Comparison of ENCODE assay signal across 12 mouse cellular contexts in the genomic region with DNA sequence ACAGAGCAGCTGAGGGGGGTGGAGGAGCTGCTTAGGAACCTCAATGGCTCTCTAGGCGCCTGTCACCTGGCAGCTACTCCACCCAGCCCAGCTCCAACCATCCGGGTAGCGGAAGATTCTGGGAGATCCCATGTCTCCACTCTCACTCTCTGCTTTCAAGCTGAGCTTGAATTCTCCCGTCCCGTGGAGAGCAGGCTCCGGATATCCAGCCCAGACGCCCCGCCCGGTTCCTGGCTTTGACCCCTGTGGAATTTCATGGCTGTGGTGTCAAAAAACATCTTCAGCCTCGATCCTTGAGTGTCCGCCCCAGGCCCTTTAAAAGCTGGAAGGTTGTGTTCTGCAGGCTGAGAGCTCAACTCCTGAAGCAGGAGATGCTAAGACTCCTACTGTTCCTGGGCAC. TPM values are rescaled to one million over a fixed set of nuclear protein-coding genes. Genes with fewer than 3 reads are reported as not detected.
DNase-seq lines count a peak whose midpoint lies in the region; ATAC-seq and TF ChIP-seq lines count a peak whose summit lies in the region.
"Had no signal": no experiment of that assay in that cellular context is flagged by ENCODE, and none has a peak within 500 bp of the region (broad histone marks: within the 10 kb centered on the region; RNA-seq: fewer than 3 reads in every experiment).

No protein-coding gene starts in this region.

- WGBS in hindbrain, embryonic 11.5 days, result 73% methylated on average over 11 of the region's 11 CpGs
- WGBS in hindbrain, postnatal 0 days, result 71% methylated on average over 11 of the region's 11 CpGs
- 51% methylated on average over 11 of the region's 11 CpGs for WGBS in embryonic facial prominence, embryonic 12.5 days
- WGBS in heart, embryonic 11.5 days (ENCODE audit: insufficient replicate concordance), result 52% methylated on average over 11 of the region's 11 CpGs
- WGBS in limb, embryonic 10.5 days, result 77% methylated on average over 11 of the region's 11 CpGs

- no peak for ATAC-seq in hindbrain, embryonic 11.5 days (ENCODE audit: low FRiP score)
- ATAC-seq in hindbrain, postnatal 0 days, result no peak
- ATAC-seq in embryonic facial prominence, embryonic 12.5 days (ENCODE audit: insufficient number of reproducible peaks, insufficient read depth, low FRiP score, low TSS enrichment), result no peak
- ATAC-seq in heart, embryonic 11.5 days (replicated peaks; ENCODE audit: insufficient number of reproducible peaks, low FRiP score, low TSS enrichment), result no peak
- ATAC-seq in inflammation-experienced regulatory T-cells, adult 6 months, result no peak
- ATAC-seq: CD4-positive, CD25-positive, alpha-beta regulatory T cell, adult 4 months had no signal

- H3K27ac ChIP-seq in hindbrain, embryonic 11.5 days (ENCODE audit: low read depth, low read length), result peak overlapping the region; percentile 36; the same call in 1 of the 2 replicates
- H3K27ac ChIP-seq in hindbrain, postnatal 0 days, result no peak overlapping the region
- peak overlapping the region; percentile 12 for H3K27ac ChIP-seq in embryonic facial prominence, embryonic 12.5 days
- H3K27ac ChIP-seq in heart, embryonic 11.5 days (ENCODE audit: low read depth, low read length), result no peak overlapping the region
- H3K27ac ChIP-seq in limb, embryonic 10.5 days, result 0 out of 2 replicates have a peak overlapping the region, but pooled peaks have one; percentile 61
- H3K27ac ChIP-seq: neural tube, embryonic 12.5 days had no signal

- H3K4me2 ChIP-seq in hindbrain, embryonic 11.5 days (replicated peaks; ENCODE audit: low read depth, low read length), result no peak overlapping the region
- no peak overlapping the region for H3K4me2 ChIP-seq in hindbrain, postnatal 0 days (ENCODE audit: low read depth, low read length)
- H3K4me2 ChIP-seq in embryonic facial prominence, embryonic 12.5 days (replicated peaks), result no peak overlapping the region
- H3K4me2 ChIP-seq in heart, embryonic 11.5 days, result no peak overlapping the region
- H3K4me2 ChIP-seq: neural tube, embryonic 12.5 days had no signal

- no peaks in the 10 kb centered on the region for H3K9me3 ChIP-seq in hindbrain, embryonic 11.5 days (ENCODE audit: control insufficient read depth, low read length)
- H3K9me3 ChIP-seq in hindbrain, postnatal 0 days (ENCODE audit: low read length), result no peaks in the 10 kb centered on the region
- H3K9me3 ChIP-seq in embryonic facial prominence, embryonic 12.5 days, result no peaks in the 10 kb centered on the region
- no peaks in the 10 kb centered on the region for H3K9me3 ChIP-seq in heart, embryonic 11.5 days (replicated peaks; ENCODE audit: control insufficient read depth, low read length)
- H3K9me3 ChIP-seq in limb, embryonic 10.5 days (replicated peaks), result no peaks in the 10 kb centered on the region
- H3K9me3 ChIP-seq: neural tube, embryonic 12.5 days had no signal

- DNase-seq in hindbrain, embryonic 11.5 days (ENCODE audit: low spot score), result no peak
- no peak for DNase-seq in hindbrain, postnatal 0 days (ENCODE audit: low spot score)
- no peak for DNase-seq in limb, embryonic 10.5 days (ENCODE audit: low spot score)
- no peak for DNase-seq in layer of hippocampus, postnatal 25 days (ENCODE audit: extremely low spot score in 1 of 2, low spot score in 1 of 2)
- no peak for DNase-seq in embryo, embryonic 10 days (ENCODE audit: low spot score)

- no peak overlapping the region for H3K4me3 ChIP-seq in hindbrain, embryonic 11.5 days (ENCODE audit: low read depth, low read length)
- H3K4me3 ChIP-seq in hindbrain, postnatal 0 days (ENCODE audit: low read length), result no peak overlapping the region
- no peak overlapping the region for H3K4me3 ChIP-seq in embryonic facial prominence, embryonic 12.5 days
- no peak overlapping the region for H3K4me3 ChIP-seq in heart, embryonic 11.5 days (ENCODE audit: low read depth, low read length)
- H3K4me3 ChIP-seq in limb, embryonic 10.5 days, result no peak overlapping the region
- H3K4me3 ChIP-seq: neural tube, embryonic 12.5 days had no signal

- H3K4me1 ChIP-seq in hindbrain, embryonic 11.5 days (replicated peaks; ENCODE audit: control insufficient read depth, insufficient read depth, low read length), result no peaks in the 10 kb centered on the region
- H3K4me1 ChIP-seq in hindbrain, postnatal 0 days (ENCODE audit: insufficient read depth, low read length), result 0 out of 2 replicates have a peak, but pooled peaks cover 11% of the 10 kb centered on the region
- H3K4me1 ChIP-seq in embryonic facial prominence, embryonic 12.5 days, result peaks cover 18% of the 10 kb centered on the region
- H3K4me1 ChIP-seq in heart, embryonic 11.5 days (ENCODE audit: control insufficient read depth, insufficient read depth, low read length), result peaks cover 47% of the 10 kb centered on the region
- H3K4me1 ChIP-seq in limb, embryonic 10.5 days, result peaks cover 48% of the 10 kb centered on the region
- H3K4me1 ChIP-seq: neural tube, embryonic 12.5 days had no signal

- no peaks in the 10 kb centered on the region for H3K36me3 ChIP-seq in hindbrain, embryonic 11.5 days (ENCODE audit: control insufficient read depth, insufficient read depth, low read length)
- H3K36me3 ChIP-seq in hindbrain, postnatal 0 days (ENCODE audit: insufficient read depth, low read length), result no peaks in the 10 kb centered on the region
- peaks cover 11% of the 10 kb centered on the region; the same call in 1 of the 2 replicates for H3K36me3 ChIP-seq in embryonic facial prominence, embryonic 12.5 days
- no peaks in the 10 kb centered on the region for H3K36me3 ChIP-seq in heart, embryonic 11.5 days (ENCODE audit: control insufficient read depth, insufficient read depth, low read length)
- peaks cover 29% of the 10 kb centered on the region for H3K36me3 ChIP-seq in limb, embryonic 10.5 days
- H3K36me3 ChIP-seq: neural tube, embryonic 12.5 days had no signal

- no peak for TF ChIP-seq CTCF in hindbrain, postnatal 0 days (IDR thresholded peaks at IDR 0.05; ENCODE audit: low read depth)

- H3K27me3 ChIP-seq in hindbrain, embryonic 11.5 days (ENCODE audit: control insufficient read depth, insufficient read depth, low read length), result no peaks in the 10 kb centered on the region
- no peaks in the 10 kb centered on the region for H3K27me3 ChIP-seq in hindbrain, postnatal 0 days (ENCODE audit: insufficient read depth, low read length)
- H3K27me3 ChIP-seq in embryonic facial prominence, embryonic 12.5 days, result no peaks in the 10 kb centered on the region
- no peaks in the 10 kb centered on the region for H3K27me3 ChIP-seq in heart, embryonic 11.5 days (ENCODE audit: control insufficient read depth, insufficient read depth, low read length)
- H3K27me3 ChIP-seq in limb, embryonic 10.5 days (ENCODE audit: low read depth, poor library complexity, severe bottlenecking), result no peaks in the 10 kb centered on the region
- H3K27me3 ChIP-seq: neural tube, embryonic 12.5 days had no signal

- no peak overlapping the region for H3K9ac ChIP-seq in hindbrain, embryonic 11.5 days (ENCODE audit: low read depth, low read length)
- H3K9ac ChIP-seq in hindbrain, postnatal 0 days (replicated peaks; ENCODE audit: low read length), result no peak overlapping the region
- no peak overlapping the region for H3K9ac ChIP-seq in embryonic facial prominence, embryonic 12.5 days
- H3K9ac ChIP-seq in heart, embryonic 11.5 days (ENCODE audit: low read depth, low read length), result 0 out of 2 replicates have a peak overlapping the region, but pooled peaks have one; percentile 0
- H3K9ac ChIP-seq: neural tube, embryonic 12.5 days had no signal

RNA-seq across cellular contexts. Expression of a gene that starts 10.0 kb away (rescaled TPM):
- 11.1 and 12.8 TPM in 2 replicates for polyA plus RNA-seq in hindbrain, embryonic 11.5 days (2014; fragmentation: Nextera tagmentation; extraction: Ambion mirVana)
- 61.8 and 65.4 TPM in 2 replicates for total RNA-seq in hindbrain, postnatal 0 days (2014; rRNA removed)
- polyA plus RNA-seq in hindbrain, postnatal 0 days (2015; fragmentation: Nextera tagmentation; extraction: Ambion mirVana), result 33.6 and 35.8 TPM in 2 replicates
- 27.7 and 29.6 TPM in 2 replicates for polyA plus RNA-seq in embryonic facial prominence, embryonic 12.5 days (2016; fragmentation: Nextera tagmentation; extraction: Ambion mirVana)
- 9.2 and 10.1 TPM in 2 replicates for polyA plus RNA-seq in heart, embryonic 11.5 days (2014; fragmentation: Nextera tagmentation; extraction: Ambion mirVana)
- 24.1 and 29.0 TPM in 2 replicates for polyA plus RNA-seq in limb, embryonic 10.5 days (2016; fragmentation: Nextera tagmentation; extraction: Ambion mirVana)
- 10 to 100 TPM; 54.1 to 60.7 TPM for total RNA-seq in layer of hippocampus, postnatal 25 days (2021)
- 10 to 100 TPM in 1 of 3 experiments, 1 to 10 TPM in 2; 6.5 to 10.4 (median 8.8) TPM for polyA plus RNA-seq in inflammation-experienced regulatory T-cells, adult 6 months (2017; shearing (Covaris generic))

RNA-seq across cellular contexts. Expression of a gene that starts 20.4 kb away (rescaled TPM):
- 15.6 and 19.6 TPM in 2 replicates for polyA plus RNA-seq in hindbrain, embryonic 11.5 days (2014; fragmentation: Nextera tagmentation; extraction: Ambion mirVana)
- 196 and 198 TPM in 2 replicates for total RNA-seq in hindbrain, postnatal 0 days (2014; rRNA removed)
- 191 and 205 TPM in 2 replicates for polyA plus RNA-seq in hindbrain, postnatal 0 days (2015; fragmentation: Nextera tagmentation; extraction: Ambion mirVana)
- 27.1 and 29.6 TPM in 2 replicates for polyA plus RNA-seq in embryonic facial prominence, embryonic 12.5 days (2016; fragmentation: Nextera tagmentation; extraction: Ambion mirVana)
- 0.44 and 0.86 TPM in 2 replicates for polyA plus RNA-seq in heart, embryonic 11.5 days (2014; fragmentation: Nextera tagmentation; extraction: Ambion mirVana)
- polyA plus RNA-seq in limb, embryonic 10.5 days (2016; fragmentation: Nextera tagmentation; extraction: Ambion mirVana), result 22.4 and 23.7 TPM in 2 replicates
- total RNA-seq in layer of hippocampus, postnatal 25 days (2021), result 100 to 1,000 TPM; 318 to 351 TPM
- polyA plus RNA-seq in inflammation-experienced regulatory T-cells, adult 6 months (2017; shearing (Covaris generic)), result under 1 TPM in 1 of 3 experiments, not detected in 2; 0.47 TPM
- total RNA-seq: common myeloid progenitor, adult 5-6 weeks; megakaryocyte progenitor cell, adult 5-6 weeks had no signal
- polyA plus RNA-seq: CD4-positive, CD25-positive, alpha-beta regulatory T cell, adult 4 months had no signal

RNA-seq across cellular contexts. Expression of a gene that starts 26.2 kb away (rescaled TPM):
- polyA plus RNA-seq in hindbrain, embryonic 11.5 days (2014; fragmentation: Nextera tagmentation; extraction: Ambion mirVana), result 2.4 and 6.6 TPM in 2 replicates
- total RNA-seq in hindbrain, postnatal 0 days (2014; rRNA removed), result 6.5 and 26.7 TPM in 2 replicates
- polyA plus RNA-seq in hindbrain, postnatal 0 days (2015; fragmentation: Nextera tagmentation; extraction: Ambion mirVana), result 16.3 and 17.3 TPM in 2 replicates
- 70.1 and 74.4 TPM in 2 replicates for polyA plus RNA-seq in embryonic facial prominence, embryonic 12.5 days (2016; fragmentation: Nextera tagmentation; extraction: Ambion mirVana)
- 0.80 and 3.8 TPM in 2 replicates for polyA plus RNA-seq in heart, embryonic 11.5 days (2014; fragmentation: Nextera tagmentation; extraction: Ambion mirVana)
- polyA plus RNA-seq in limb, embryonic 10.5 days (2016; fragmentation: Nextera tagmentation; extraction: Ambion mirVana), result 79.8 and 126 TPM in 2 replicates
- 10 to 100 TPM; 45.2 to 49.5 TPM for total RNA-seq in layer of hippocampus, postnatal 25 days (2021)
- polyA plus RNA-seq in inflammation-experienced regulatory T-cells, adult 6 months (2017; shearing (Covaris generic)), result not detected
- total RNA-seq: common myeloid progenitor, adult 5-6 weeks; megakaryocyte progenitor cell, adult 5-6 weeks had no signal
- polyA plus RNA-seq: CD4-positive, CD25-positive, alpha-beta regulatory T cell, adult 4 months had no signal

RNA-seq across cellular contexts. Expression of a gene that starts 27.4 kb away (rescaled TPM):
- 13.6 and 14.2 TPM in 2 replicates for polyA plus RNA-seq in hindbrain, embryonic 11.5 days (2014; fragmentation: Nextera tagmentation; extraction: Ambion mirVana)
- 51.8 and 54.0 TPM in 2 replicates for total RNA-seq in hindbrain, postnatal 0 days (2014; rRNA removed)
- 31.5 and 39.3 TPM in 2 replicates for polyA plus RNA-seq in hindbrain, postnatal 0 days (2015; fragmentation: Nextera tagmentation; extraction: Ambion mirVana)
- polyA plus RNA-seq in embryonic facial prominence, embryonic 12.5 days (2016; fragmentation: Nextera tagmentation; extraction: Ambion mirVana), result 22.1 and 24.1 TPM in 2 replicates
- polyA plus RNA-seq in heart, embryonic 11.5 days (2014; fragmentation: Nextera tagmentation; extraction: Ambion mirVana), result 11.6 and 13.5 TPM in 2 replicates
- 20.1 and 23.2 TPM in 2 replicates for polyA plus RNA-seq in limb, embryonic 10.5 days (2016; fragmentation: Nextera tagmentation; extraction: Ambion mirVana)
- total RNA-seq in layer of hippocampus, postnatal 25 days (2021), result 100 to 1,000 TPM; 166 to 172 TPM
- polyA plus RNA-seq in inflammation-experienced regulatory T-cells, adult 6 months (2017; shearing (Covaris generic)), result 1 to 10 TPM; 5.0 to 8.7 (median 7.2) TPM

RNA-seq across cellular contexts. Expression of a gene that starts 39.8 kb away (rescaled TPM):
- 129 and 136 TPM in 2 replicates for polyA plus RNA-seq in hindbrain, embryonic 11.5 days (2014; fragmentation: Nextera tagmentation; extraction: Ambion mirVana)
- 140 TPM in 2 replicates for total RNA-seq in hindbrain, postnatal 0 days (2014; rRNA removed)
- 188 and 190 TPM in 2 replicates for polyA plus RNA-seq in hindbrain, postnatal 0 days (2015; fragmentation: Nextera tagmentation; extraction: Ambion mirVana)
- polyA plus RNA-seq in embryonic facial prominence, embryonic 12.5 days (2016; fragmentation: Nextera tagmentation; extraction: Ambion mirVana), result 145 and 146 TPM in 2 replicates
- 109 and 124 TPM in 2 replicates for polyA plus RNA-seq in heart, embryonic 11.5 days (2014; fragmentation: Nextera tagmentation; extraction: Ambion mirVana)
- polyA plus RNA-seq in limb, embryonic 10.5 days (2016; fragmentation: Nextera tagmentation; extraction: Ambion mirVana), result 126 and 143 TPM in 2 replicates
- 100 to 1,000 TPM in 1 of 2 experiments, 10 to 100 TPM in 1; 91.1 to 101 TPM for total RNA-seq in layer of hippocampus, postnatal 25 days (2021)
- 10 to 100 TPM; 67.7 to 85.1 (median 84.4) TPM for polyA plus RNA-seq in inflammation-experienced regulatory T-cells, adult 6 months (2017; shearing (Covaris generic))

Comparison
In these comparisons a context has a peak if more than half of its experiments do, and no peak if none do; other contexts are left out.
1. H3K27ac ChIP-seq: peak in hindbrain, embryonic 11.5 days (single experiment), embryonic facial prominence, embryonic 12.5 days (single experiment) and limb, embryonic 10.5 days (single experiment); none in hindbrain, postnatal 0 days (single experiment) and heart, embryonic 11.5 days (single experiment).